Mouse (Mus musculus): ENCODE measurements around the gene Lsm2. TPM values are rescaled to one million over a fixed set of nuclear protein-coding genes. Genes with fewer than 3 reads are reported as not detected.
"Not testable (repeated sequence)": the region's sequence is repeated elsewhere in the genome, so short reads cannot be mapped to it uniquely, and the experiment has no call there.

The Lsm2 gene
- polyA plus RNA-seq, 1 experiment from 2014 or later, result 151 TPM

- H3K4me3 ChIP-seq (ENCODE audit: low read depth, low read length), result peak within 1 kb of the TSS; percentile 88
- WGBS, result under 1% methylated on average over 53 of the region's 83 CpGs
- peaks cover 12% of the 10 kb centered on the region for H3K4me1 ChIP-seq (ENCODE audit: control insufficient read depth, insufficient read depth, low read length)
- DNase-seq (ENCODE audit: low spot score) (peak; percentile 93), ATAC-seq (ENCODE audit: low read depth) (peak; percentile 93)
- peak within 1 kb of the TSS; percentile 98 for H3K27ac ChIP-seq (replicated peaks; ENCODE audit: low read depth, low read length)
- H3K36me3 ChIP-seq (ENCODE audit: control insufficient read depth, insufficient read depth, low read length), result peaks cover 42% of the 10 kb centered on the region
- H3K9ac ChIP-seq (ENCODE audit: low read depth, low read length), result peak within 1 kb of the TSS; percentile 95
- H3K4me2 ChIP-seq (ENCODE audit: low read depth, low read length), result peak within 1 kb of the TSS; percentile 99
- no peaks in the 10 kb centered on the region for H3K9me3 ChIP-seq (ENCODE audit: control insufficient read depth, low read length)
- no peaks in the 10 kb centered on the region for H3K27me3 ChIP-seq (replicated peaks; ENCODE audit: control insufficient read depth, insufficient read depth, low read length)
These were observed 19.2 kb downstream of the Lsm2 start, which contains the start of gene Vars for GRCm38 (mm10) chr17:35000717-35001451. Vars (plus strand) TSS chr17:35000987.

- H3K27ac ChIP-seq (replicated peaks; ENCODE audit: low read depth, low read length), result peak overlapping the region; percentile 98
- WGBS, result under 1% methylated on average over 34 of the region's 35 CpGs
- DNase-seq (ENCODE audit: low spot score), result peak; percentile 72
- H3K4me1 ChIP-seq (ENCODE audit: control insufficient read depth, insufficient read depth, low read length), result peaks cover 12% of the 10 kb centered on the region
- peak overlapping the region; percentile 99 for H3K4me2 ChIP-seq (ENCODE audit: low read depth, low read length)
- ATAC-seq (ENCODE audit: low read depth), result no peak
- H3K36me3 ChIP-seq (ENCODE audit: control insufficient read depth, insufficient read depth, low read length), result peaks cover 48% of the 10 kb centered on the region
- H3K9me3 ChIP-seq (ENCODE audit: control insufficient read depth, low read length), result no peaks in the 10 kb centered on the region
- no peaks in the 10 kb centered on the region for H3K27me3 ChIP-seq (replicated peaks; ENCODE audit: control insufficient read depth, insufficient read depth, low read length)
- H3K9ac ChIP-seq (ENCODE audit: low read depth, low read length), result peak overlapping the region; percentile 95
- peak overlapping the region; percentile 88 for H3K4me3 ChIP-seq (ENCODE audit: low read depth, low read length)
These were observed 19.9 kb downstream of the Lsm2 start for GRCm38 (mm10) chr17:35001452-35002152.

- Histone ChIP-seq H3K9ac (ENCODE audit: low read depth, low read length) (peak overlapping the region; percentile 95), H3K36me3 (ENCODE audit: control insufficient read depth, insufficient read depth, low read length) (peaks cover 53% of the 10 kb centered on the region), H3K4me2 (ENCODE audit: low read depth, low read length) (peak overlapping the region; percentile 99), H3K9me3 (ENCODE audit: control insufficient read depth, low read length) (no peaks in the 10 kb centered on the region), H3K27ac (replicated peaks; ENCODE audit: low read depth, low read length) (peak overlapping the region; percentile 98), H3K27me3 (replicated peaks; ENCODE audit: control insufficient read depth, insufficient read depth, low read length) (no peaks in the 10 kb centered on the region), H3K4me3 (ENCODE audit: low read depth, low read length) (peak overlapping the region; percentile 88), H3K4me1 (ENCODE audit: control insufficient read depth, insufficient read depth, low read length) (peaks cover 12% of the 10 kb centered on the region)
- WGBS, result 5% methylated on average over 12 of the region's 12 CpGs
- DNase-seq (ENCODE audit: low spot score) (no peak), ATAC-seq (ENCODE audit: low read depth) (no peak)
These were observed 20.6 kb downstream of the Lsm2 start for GRCm38 (mm10) chr17:35002153-35002865.

- H3K4me3 ChIP-seq (ENCODE audit: low read depth, low read length), result peak overlapping the region; percentile 88
- peak overlapping the region; percentile 99 for H3K4me2 ChIP-seq (ENCODE audit: low read depth, low read length)
- peaks cover 53% of the 10 kb centered on the region for H3K36me3 ChIP-seq (ENCODE audit: control insufficient read depth, insufficient read depth, low read length)
- no peaks in the 10 kb centered on the region for H3K27me3 ChIP-seq (replicated peaks; ENCODE audit: control insufficient read depth, insufficient read depth, low read length)
- DNase-seq (ENCODE audit: low spot score) (no peak), ATAC-seq (ENCODE audit: low read depth) (no peak)
- whole genome bisulfite sequencing, result 58% methylated on average over 9 of the region's 9 CpGs
- peaks cover 12% of the 10 kb centered on the region for H3K4me1 ChIP-seq (ENCODE audit: control insufficient read depth, insufficient read depth, low read length)
- no peaks in the 10 kb centered on the region for H3K9me3 ChIP-seq (ENCODE audit: control insufficient read depth, low read length)
- H3K9ac ChIP-seq (ENCODE audit: low read depth, low read length), result peak overlapping the region; percentile 95
- peak overlapping the region; percentile 98; the same call in 1 of the 2 replicates for H3K27ac ChIP-seq (replicated peaks; ENCODE audit: low read depth, low read length)
These were observed 21.6 kb downstream of the Lsm2 start for GRCm38 (mm10) chr17:35003022-35003838.

GRCm38 (mm10) chr17:35004075-35004717 is 22.5 kb downstream of the Lsm2 start:
- no peaks in the 10 kb centered on the region for H3K9me3 ChIP-seq (ENCODE audit: control insufficient read depth, low read length)
- no peak overlapping the region for H3K4me3 ChIP-seq (ENCODE audit: low read depth, low read length)
- no peak overlapping the region for H3K27ac ChIP-seq (replicated peaks; ENCODE audit: low read depth, low read length)
- no peaks in the 10 kb centered on the region for H3K27me3 ChIP-seq (replicated peaks; ENCODE audit: control insufficient read depth, insufficient read depth, low read length)
- H3K4me2 ChIP-seq (ENCODE audit: low read depth, low read length), result no peak overlapping the region
- no peak for ATAC-seq (ENCODE audit: low read depth)
- DNase-seq (ENCODE audit: low spot score), result no peak
- peaks cover 53% of the 10 kb centered on the region for H3K36me3 ChIP-seq (ENCODE audit: control insufficient read depth, insufficient read depth, low read length)
- peaks cover 12% of the 10 kb centered on the region for H3K4me1 ChIP-seq (ENCODE audit: control insufficient read depth, insufficient read depth, low read length)
- no peak overlapping the region for H3K9ac ChIP-seq (ENCODE audit: low read depth, low read length)
- WGBS, result 91% methylated on average over 16 of the region's 17 CpGs

- H3K9ac ChIP-seq (ENCODE audit: low read depth, low read length), result no peak overlapping the region
- DNase-seq (ENCODE audit: low spot score) (no peak), ATAC-seq (ENCODE audit: low read depth) (no peak)
- no peak overlapping the region for H3K27ac ChIP-seq (replicated peaks; ENCODE audit: low read depth, low read length)
- H3K4me1 ChIP-seq (ENCODE audit: control insufficient read depth, insufficient read depth, low read length), result peaks cover 7% of the 10 kb centered on the region
- H3K4me2 ChIP-seq (ENCODE audit: low read depth, low read length), result no peak overlapping the region
- H3K36me3 ChIP-seq (ENCODE audit: control insufficient read depth, insufficient read depth, low read length), result peaks cover 59% of the 10 kb centered on the region
- no peaks in the 10 kb centered on the region for H3K9me3 ChIP-seq (ENCODE audit: control insufficient read depth, low read length)
- no peaks in the 10 kb centered on the region for H3K27me3 ChIP-seq (replicated peaks; ENCODE audit: control insufficient read depth, insufficient read depth, low read length)
- no peak overlapping the region for H3K4me3 ChIP-seq (ENCODE audit: low read depth, low read length)
- 90% methylated on average over 9 of the region's 10 CpGs for WGBS
These were observed 23.5 kb downstream of the Lsm2 start for GRCm38 (mm10) chr17:35005158-35005557.

- H3K4me2 ChIP-seq (ENCODE audit: low read depth, low read length); ATAC-seq (ENCODE audit: low read depth); H3K4me1 ChIP-seq (ENCODE audit: control insufficient read depth, insufficient read depth, low read length); H3K27ac ChIP-seq (replicated peaks; ENCODE audit: low read depth, low read length); H3K9me3 ChIP-seq (ENCODE audit: control insufficient read depth, low read length); H3K4me3 ChIP-seq (ENCODE audit: low read depth, low read length); H3K9ac ChIP-seq (ENCODE audit: low read depth, low read length); DNase-seq (ENCODE audit: low spot score); H3K27me3 ChIP-seq (replicated peaks; ENCODE audit: control insufficient read depth, insufficient read depth, low read length): not testable (repeated sequence)
- H3K36me3 ChIP-seq (ENCODE audit: control insufficient read depth, insufficient read depth, low read length), result peaks cover 67% of the 10 kb centered on the region
- 93% methylated on average over 4 of the region's 5 CpGs for WGBS
These were observed 24.2 kb downstream of the Lsm2 start for GRCm38 (mm10) chr17:35005902-35006301.
